Mouse (Mus musculus): ENCODE measurements around the gene Gm21983. TPM values are rescaled to one million over a fixed set of nuclear protein-coding genes. Genes with fewer than 3 reads are reported as not detected.

Gm21983 gene
- polyA plus RNA-seq, 1 experiment from 2014 or later: not detected

DNA sequence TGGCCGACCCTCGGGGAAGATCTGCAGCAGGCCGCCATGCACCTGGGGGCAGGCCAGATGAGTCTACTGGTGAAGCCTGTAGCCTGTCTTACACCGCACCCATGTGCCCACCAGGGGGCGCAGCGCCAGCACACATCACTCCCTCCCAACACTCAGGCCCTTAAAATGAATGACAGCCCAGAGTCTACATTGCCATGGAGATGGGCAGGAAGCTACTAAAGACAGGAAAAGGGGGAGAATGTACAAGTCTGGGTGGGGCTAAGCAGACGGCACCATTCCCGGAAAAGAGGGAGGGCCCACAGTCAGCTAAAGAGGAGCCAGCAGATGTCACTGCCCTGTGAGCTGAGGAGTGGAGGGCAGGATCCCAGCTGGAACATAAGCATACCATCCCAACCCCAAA lies 21.0 kb downstream of the Gm21983 start:
- peak; percentile 94 for ATAC-seq (ENCODE audit: low FRiP score)
- H3K9me3 ChIP-seq (ENCODE audit: control insufficient read depth, low read length): no peaks in the 10 kb centered on the region
- H3K27me3 ChIP-seq (ENCODE audit: control insufficient read depth, insufficient read depth, low read length): no peaks in the 10 kb centered on the region
- no peak overlapping the region for H3K4me2 ChIP-seq
- peak; percentile 97 for DNase-seq (ENCODE audit: low spot score, missing footprints)
- 20% methylated on average over 8 of the region's 8 CpGs for WGBS
- H3K9ac ChIP-seq (ENCODE audit: low read length): no peak overlapping the region
- H3K4me1 ChIP-seq (ENCODE audit: control insufficient read depth, insufficient read depth, low read length): peaks cover 24% of the 10 kb centered on the region
- H3K27ac ChIP-seq (ENCODE audit: low read depth, low read length): no peak overlapping the region
- no peak overlapping the region for H3K4me3 ChIP-seq (ENCODE audit: low read depth, low read length)
- H3K36me3 ChIP-seq (ENCODE audit: control insufficient read depth, insufficient read depth, low read length): peaks cover 17% of the 10 kb centered on the region

- ATAC-seq (ENCODE audit: low FRiP score) (no peak), DNase-seq (ENCODE audit: low spot score, missing footprints) (no peak)
- Histone ChIP-seq H3K27ac (ENCODE audit: low read depth, low read length) (no peak overlapping the region), H3K9me3 (ENCODE audit: control insufficient read depth, low read length) (no peaks in the 10 kb centered on the region), H3K9ac (ENCODE audit: low read length) (no peak overlapping the region), H3K4me3 (ENCODE audit: low read depth, low read length) (no peak overlapping the region), H3K27me3 (ENCODE audit: control insufficient read depth, insufficient read depth, low read length) (no peaks in the 10 kb centered on the region), H3K4me1 (ENCODE audit: control insufficient read depth, insufficient read depth, low read length) (peaks cover 18% of the 10 kb centered on the region), H3K36me3 (ENCODE audit: control insufficient read depth, insufficient read depth, low read length) (peaks cover 13% of the 10 kb centered on the region), H3K4me2 (no peak overlapping the region)
- WGBS: 93% methylated on average over 6 of the region's 6 CpGs
Measured at GRCm38 (mm10) chr7:27159256-27159655, 21.6 kb downstream of the Gm21983 start.

GRCm38 (mm10) chr7:27158171-27158570 lies 22.7 kb downstream of the Gm21983 start:
- Histone ChIP-seq H3K27me3 (ENCODE audit: control insufficient read depth, insufficient read depth, low read length) (no peaks in the 10 kb centered on the region), H3K9me3 (ENCODE audit: control insufficient read depth, low read length) (no peaks in the 10 kb centered on the region), H3K27ac (ENCODE audit: low read depth, low read length) (no peak overlapping the region), H3K4me1 (ENCODE audit: control insufficient read depth, insufficient read depth, low read length) (peaks cover 7% of the 10 kb centered on the region), H3K4me3 (ENCODE audit: low read depth, low read length) (no peak overlapping the region), H3K9ac (ENCODE audit: low read length) (no peak overlapping the region), H3K36me3 (ENCODE audit: control insufficient read depth, insufficient read depth, low read length) (peaks cover 13% of the 10 kb centered on the region), H3K4me2 (no peak overlapping the region)
- ATAC-seq (ENCODE audit: low FRiP score) (no peak), DNase-seq (ENCODE audit: low spot score, missing footprints) (no peak)
- 96% methylated on average over 9 of the region's 9 CpGs for WGBS

DNA sequence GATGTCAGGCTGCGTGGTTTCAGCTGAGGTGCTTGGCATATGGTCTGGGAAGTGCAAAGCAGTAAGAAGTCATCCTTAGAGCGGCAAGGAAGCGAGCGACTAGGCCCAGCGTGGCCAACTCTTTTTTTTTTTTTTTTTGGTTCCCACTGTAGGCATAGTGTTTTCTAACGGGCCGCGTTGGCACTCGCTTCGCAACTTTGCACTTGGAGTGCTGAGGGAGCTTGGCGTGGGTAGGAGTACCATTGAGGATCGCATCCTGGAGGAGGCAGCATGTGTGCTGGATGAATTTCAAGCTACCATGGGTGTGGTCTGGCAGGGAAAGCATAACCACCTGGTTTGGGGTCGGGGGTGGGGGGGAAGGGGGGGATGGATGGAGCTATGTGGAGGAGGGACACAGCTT lies 24.9 kb downstream of the Gm21983 start:
- Histone ChIP-seq H3K4me2 (no peak overlapping the region), H3K27me3 (ENCODE audit: control insufficient read depth, insufficient read depth, low read length) (no peaks in the 10 kb centered on the region), H3K4me1 (ENCODE audit: control insufficient read depth, insufficient read depth, low read length) (no peaks in the 10 kb centered on the region), H3K9me3 (ENCODE audit: control insufficient read depth, low read length) (no peaks in the 10 kb centered on the region), H3K36me3 (ENCODE audit: control insufficient read depth, insufficient read depth, low read length) (peaks cover 13% of the 10 kb centered on the region), H3K9ac (ENCODE audit: low read length) (no peak overlapping the region), H3K27ac (ENCODE audit: low read depth, low read length) (no peak overlapping the region), H3K4me3 (ENCODE audit: low read depth, low read length) (no peak overlapping the region)
- ATAC-seq (ENCODE audit: low FRiP score): no peak
- 85% methylated on average over 13 of the region's 13 CpGs for WGBS
- DNase-seq (ENCODE audit: low spot score, missing footprints): no peak

DNA sequence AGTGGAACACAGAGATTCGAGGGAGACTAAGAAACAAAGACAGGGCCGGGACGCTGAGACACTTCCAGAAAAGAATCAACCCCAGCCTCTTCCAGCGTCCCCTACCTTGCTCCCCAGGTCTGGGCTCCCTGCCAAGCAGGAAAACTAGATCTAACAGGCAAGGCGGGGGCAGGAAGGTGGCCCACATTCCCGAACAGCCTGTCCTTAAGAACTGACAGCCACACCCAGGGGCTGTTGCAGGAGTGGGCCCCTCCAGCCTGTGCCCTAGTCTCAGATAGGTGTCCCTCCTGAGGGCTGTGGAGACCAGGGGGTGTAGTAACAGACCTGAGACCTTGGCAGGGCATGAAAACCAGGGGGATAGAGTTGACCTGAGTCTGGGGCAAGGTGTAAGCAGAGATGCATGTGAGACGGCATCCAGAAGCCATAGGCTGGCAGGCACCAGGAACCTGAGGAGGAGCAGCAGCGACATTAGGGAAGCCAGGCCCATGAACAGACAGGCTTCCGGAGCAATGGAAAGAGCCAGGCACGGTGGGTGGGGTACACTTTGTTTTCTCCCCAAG lies 27.6 kb downstream of the Gm21983 start, which contains the start of gene Cyp2t4:
TSS of gene Cyp2t4 (plus strand) at position 510 of the 560 bp plus-strand sequence.
- H3K36me3 ChIP-seq (ENCODE audit: control insufficient read depth, insufficient read depth, low read length): peaks cover 2% of the 10 kb centered on the region; the same call in 1 of the 2 replicates
- no peak for ATAC-seq (ENCODE audit: low FRiP score)
- H3K9me3 ChIP-seq (ENCODE audit: control insufficient read depth, low read length): no peaks in the 10 kb centered on the region
- H3K27ac ChIP-seq (ENCODE audit: low read depth, low read length): no peak within 1 kb of the TSS
- 74% methylated on average over 10 of the region's 10 CpGs for WGBS
- no peaks in the 10 kb centered on the region for H3K27me3 ChIP-seq (ENCODE audit: control insufficient read depth, insufficient read depth, low read length)
- H3K9ac ChIP-seq (ENCODE audit: low read length): no peak within 1 kb of the TSS
- no peak within 1 kb of the TSS for H3K4me3 ChIP-seq (ENCODE audit: low read depth, low read length)
- H3K4me1 ChIP-seq (ENCODE audit: control insufficient read depth, insufficient read depth, low read length): no peaks in the 10 kb centered on the region
- no peak within 1 kb of the TSS for H3K4me2 ChIP-seq
- DNase-seq (ENCODE audit: low spot score, missing footprints): no peak

DNA sequence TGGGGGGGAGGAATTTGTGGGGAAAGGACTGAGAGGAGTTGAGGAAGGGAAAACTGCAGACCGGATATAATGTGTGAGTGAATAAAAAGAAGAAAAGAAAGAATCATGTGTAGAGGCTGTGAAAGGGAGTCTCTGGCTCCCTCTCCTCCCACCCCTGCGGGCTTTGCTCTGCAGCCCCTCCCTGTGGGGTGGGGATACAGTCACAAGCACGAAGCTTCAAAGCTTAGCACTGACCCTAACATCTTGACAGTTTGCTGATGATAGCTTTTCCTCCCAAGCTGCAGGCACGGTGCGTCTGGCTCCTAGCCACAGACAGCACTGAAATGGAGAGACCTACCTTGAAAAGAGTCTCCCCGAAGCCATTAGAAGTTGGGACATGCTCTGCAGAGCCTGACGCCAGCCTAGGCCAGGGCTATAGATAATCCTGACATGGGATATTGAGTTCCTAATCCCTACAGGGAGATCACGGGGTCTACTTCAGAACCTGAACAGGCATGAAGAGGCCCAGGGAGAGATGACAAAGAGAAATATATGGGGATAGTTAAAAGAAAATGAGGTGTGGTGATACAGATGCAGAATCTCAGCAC lies 44.4 kb downstream of the Gm21983 start:
- WGBS: 64% methylated on average over 8 of the region's 8 CpGs
- Histone ChIP-seq H3K27me3 (ENCODE audit: control insufficient read depth, insufficient read depth, low read length) (no peaks in the 10 kb centered on the region), H3K4me2 (no peak overlapping the region), H3K4me3 (ENCODE audit: low read depth, low read length) (no peak overlapping the region), H3K27ac (ENCODE audit: low read depth, low read length) (no peak overlapping the region), H3K9ac (ENCODE audit: low read length) (no peak overlapping the region), H3K9me3 (ENCODE audit: control insufficient read depth, low read length) (peaks cover 6% of the 10 kb centered on the region; the same call in 1 of the 2 replicates), H3K4me1 (ENCODE audit: control insufficient read depth, insufficient read depth, low read length) (no peaks in the 10 kb centered on the region), H3K36me3 (ENCODE audit: control insufficient read depth, insufficient read depth, low read length) (no peaks in the 10 kb centered on the region)
- ATAC-seq (ENCODE audit: low FRiP score) (no peak), DNase-seq (ENCODE audit: low spot score, missing footprints) (no peak)

- DNase-seq (ENCODE audit: low spot score, missing footprints) (no peak), ATAC-seq (ENCODE audit: low FRiP score) (no peak)
- no peak overlapping the region for H3K4me2 ChIP-seq
- WGBS: 78% methylated on average over 4 of the region's 4 CpGs
- no peaks in the 10 kb centered on the region for H3K4me1 ChIP-seq (ENCODE audit: control insufficient read depth, insufficient read depth, low read length)
- H3K27ac ChIP-seq (ENCODE audit: low read depth, low read length): no peak overlapping the region
- H3K9ac ChIP-seq (ENCODE audit: low read length): no peak overlapping the region
- no peaks in the 10 kb centered on the region for H3K27me3 ChIP-seq (ENCODE audit: control insufficient read depth, insufficient read depth, low read length)
- no peaks in the 10 kb centered on the region; the same call in none of the 2 replicates for H3K9me3 ChIP-seq (ENCODE audit: control insufficient read depth, low read length)
- H3K36me3 ChIP-seq (ENCODE audit: control insufficient read depth, insufficient read depth, low read length): no peaks in the 10 kb centered on the region
- no peak overlapping the region for H3K4me3 ChIP-seq (ENCODE audit: low read depth, low read length)
Measured at GRCm38 (mm10) chr7:27133757-27134156, 47.1 kb downstream of the Gm21983 start.

DNA sequence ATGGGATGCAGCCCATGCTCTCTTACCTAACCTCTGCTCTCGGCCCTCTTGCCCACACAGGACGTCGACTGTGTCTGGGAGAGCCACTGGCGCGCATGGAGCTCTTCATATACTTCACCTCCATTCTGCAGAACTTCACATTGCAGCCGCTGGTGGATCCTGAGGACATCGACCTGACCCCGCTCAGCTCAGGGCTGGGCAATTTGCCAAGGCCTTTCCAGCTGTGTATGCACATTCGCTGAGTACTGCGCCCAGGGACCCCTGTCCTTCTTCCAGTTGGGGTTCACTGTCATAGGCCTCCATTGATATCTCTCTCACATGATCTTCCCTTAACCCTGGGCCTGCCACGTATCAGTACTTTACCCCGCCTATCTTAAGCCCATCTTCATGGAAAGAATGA lies 47.7 kb downstream of the Gm21983 start:
- ATAC-seq (ENCODE audit: low FRiP score): no peak
- H3K9ac ChIP-seq (ENCODE audit: low read length): no peak overlapping the region
- H3K4me3 ChIP-seq (ENCODE audit: low read depth, low read length): no peak overlapping the region
- no peak overlapping the region for H3K27ac ChIP-seq (ENCODE audit: low read depth, low read length)
- no peaks in the 10 kb centered on the region; the same call in none of the 2 replicates for H3K9me3 ChIP-seq (ENCODE audit: control insufficient read depth, low read length)
- no peaks in the 10 kb centered on the region for H3K27me3 ChIP-seq (ENCODE audit: control insufficient read depth, insufficient read depth, low read length)
- 84% methylated on average over 12 of the region's 12 CpGs for WGBS
- no peaks in the 10 kb centered on the region for H3K36me3 ChIP-seq (ENCODE audit: control insufficient read depth, insufficient read depth, low read length)
- H3K4me1 ChIP-seq (ENCODE audit: control insufficient read depth, insufficient read depth, low read length): no peaks in the 10 kb centered on the region
- DNase-seq (ENCODE audit: low spot score, missing footprints): no peak
- no peak overlapping the region for H3K4me2 ChIP-seq

GRCm38 (mm10) chr7:27132588-27132987 lies 48.3 kb downstream of the Gm21983 start:
- no peak overlapping the region for H3K9ac ChIP-seq (ENCODE audit: low read length)
- no peak overlapping the region for H3K4me3 ChIP-seq (ENCODE audit: low read depth, low read length)
- H3K4me1 ChIP-seq (ENCODE audit: control insufficient read depth, insufficient read depth, low read length): no peaks in the 10 kb centered on the region
- DNase-seq (ENCODE audit: low spot score, missing footprints): peak; percentile 92
- H3K27me3 ChIP-seq (ENCODE audit: control insufficient read depth, insufficient read depth, low read length): no peaks in the 10 kb centered on the region
- no peaks in the 10 kb centered on the region; the same call in none of the 2 replicates for H3K9me3 ChIP-seq (ENCODE audit: control insufficient read depth, low read length)
- H3K27ac ChIP-seq (ENCODE audit: low read depth, low read length): no peak overlapping the region
- H3K4me2 ChIP-seq: no peak overlapping the region
- no peak for ATAC-seq (ENCODE audit: low FRiP score)
- H3K36me3 ChIP-seq (ENCODE audit: control insufficient read depth, insufficient read depth, low read length): no peaks in the 10 kb centered on the region
- 18% methylated on average over 10 of the region's 10 CpGs for WGBS

All from midbrain, embryonic 11.5 days (tissue).